Mouse (Mus musculus) heart, embryonic 15.5 days (tissue): ENCODE measurements around the gene Cox8b. TPM values are rescaled to one million over a fixed set of nuclear protein-coding genes. Genes with fewer than 3 reads are reported as not detected.

Experiments
- polyA plus RNA-seq: library from polyadenylated mRNA; unstranded; fragments of >200 nt; fragmentation: Nextera tagmentation; extraction: Ambion mirVana; gene quantifications from 2 replicates; pipeline ENCODE4 v1.2.1, GENCODE M21; 2015

The Cox8b gene
- polyA plus RNA-seq, 1 experiment from 2014 or later: 515 TPM

Other genes with a start within 250 kb of the Cox8b start
- gene Olfr539, start 240.5 kb downstream of the Cox8b start, polyA plus RNA-seq: not detected in 2 replicates
- not detected in 2 replicates for gene Olfr45, start 218.5 kb downstream of the Cox8b start, polyA plus RNA-seq
- not detected in 2 replicates for gene Olfr541, start 203.2 kb downstream of the Cox8b start, polyA plus RNA-seq
- not detected in 2 replicates for gene Cyp2e1, start 136.7 kb downstream of the Cox8b start, polyA plus RNA-seq
- 0.13 and 0.21 TPM in 2 replicates for gene Syce1, start 112.6 kb downstream of the Cox8b start, polyA plus RNA-seq
- 0.78 and 0.95 TPM in 2 replicates for gene Zfp941, start 78.3 kb downstream of the Cox8b start, polyA plus RNA-seq
- 0.68 and 1.4 TPM in 2 replicates for gene Urah, start 65.4 kb downstream of the Cox8b start, polyA plus RNA-seq
- 0.36 TPM in 1 of 2 replicates, not detected in the other for gene Scgb1c1, start 54.9 kb downstream of the Cox8b start, polyA plus RNA-seq
- gene Odf3, start 52.6 kb downstream of the Cox8b start, polyA plus RNA-seq: not detected in 2 replicates
- not detected in 2 replicates for gene Gm45785, start 44.1 kb downstream of the Cox8b start, polyA plus RNA-seq
- gene Ric8a, start 43.5 kb downstream of the Cox8b start, polyA plus RNA-seq: 36.0 and 47.3 TPM in 2 replicates
- gene Bet1l, start 42.9 kb downstream of the Cox8b start, polyA plus RNA-seq: 30.2 and 31.9 TPM in 2 replicates
- 154 and 179 TPM in 2 replicates for gene Psmd13, start 18.5 kb downstream of the Cox8b start, polyA plus RNA-seq
- 54.1 and 55.8 TPM in 2 replicates for gene Sirt3, start 18.1 kb downstream of the Cox8b start, polyA plus RNA-seq
- gene Nlrp6, start 20.5 kb upstream of the Cox8b start, polyA plus RNA-seq: 0.24 and 2.8 TPM in 2 replicates
- 9.3 and 15.5 TPM in 2 replicates for gene Pgghg, start 40.9 kb upstream of the Cox8b start, polyA plus RNA-seq
- 1.6 and 2.5 TPM in 2 replicates for gene Ifitm5, start 49.8 kb upstream of the Cox8b start, polyA plus RNA-seq
- gene Gm45717, start 55.5 kb upstream of the Cox8b start, polyA plus RNA-seq: not detected in 2 replicates
- gene Ifitm2, start 55.5 kb upstream of the Cox8b start, polyA plus RNA-seq: 459 and 624 TPM in 2 replicates
- gene Ifitm1, start 66.8 kb upstream of the Cox8b start, polyA plus RNA-seq: 11.7 and 49.8 TPM in 2 replicates
- 103 and 212 TPM in 2 replicates for gene Ifitm3, start 110.3 kb upstream of the Cox8b start, polyA plus RNA-seq
- gene Ifitm6, start 117.5 kb upstream of the Cox8b start, polyA plus RNA-seq: 0.53 and 1.4 TPM in 2 replicates
- not detected in 2 replicates for gene Gm17387, start 128.7 kb upstream of the Cox8b start, polyA plus RNA-seq
- gene B4galnt4, start 160.7 kb upstream of the Cox8b start, polyA plus RNA-seq: 1.0 and 2.0 TPM in 2 replicates
- 0.97 and 5.9 TPM in 2 replicates for gene Pkp3, start 177.8 kb upstream of the Cox8b start, polyA plus RNA-seq
- gene Sigirr, start 200.1 kb upstream of the Cox8b start, polyA plus RNA-seq: 3.6 and 5.6 TPM in 2 replicates
- gene Ano9, start 217.4 kb upstream of the Cox8b start, polyA plus RNA-seq: 0.16 and 0.82 TPM in 2 replicates
- 51.9 and 56.5 TPM in 2 replicates for gene Ptdss2, start 221.9 kb upstream of the Cox8b start, polyA plus RNA-seq